Mouse (Mus musculus) thymus, adult 2 months (tissue): Measurements from ENCODE around the gene Cstf3.

Experiments
- CTCF ChIP-seq: fragments of 200-500 bp; IDR thresholded peaks from 2 replicates; pipeline ENCODE4 v1.5.1; 2012; ENCODE audit warnings: mild to moderate bottlenecking, control low read depth, low read length, moderate library complexity, borderline replicate concordance; ENCODE audit not compliant: control insufficient read depth, poor library complexity, insufficient read depth; ENCODE audit errors: extremely low read depth
- POLR2A ChIP-seq: fragments of 200-500 bp; IDR thresholded peaks from 2 replicates; pipeline ENCODE4 v1.6.1; 2012; ENCODE audit warnings: mild to moderate bottlenecking, low read length, control low read depth, moderate library complexity; ENCODE audit not compliant: control insufficient read depth, poor library complexity, insufficient read depth; ENCODE audit errors: extremely low read depth

DNA sequence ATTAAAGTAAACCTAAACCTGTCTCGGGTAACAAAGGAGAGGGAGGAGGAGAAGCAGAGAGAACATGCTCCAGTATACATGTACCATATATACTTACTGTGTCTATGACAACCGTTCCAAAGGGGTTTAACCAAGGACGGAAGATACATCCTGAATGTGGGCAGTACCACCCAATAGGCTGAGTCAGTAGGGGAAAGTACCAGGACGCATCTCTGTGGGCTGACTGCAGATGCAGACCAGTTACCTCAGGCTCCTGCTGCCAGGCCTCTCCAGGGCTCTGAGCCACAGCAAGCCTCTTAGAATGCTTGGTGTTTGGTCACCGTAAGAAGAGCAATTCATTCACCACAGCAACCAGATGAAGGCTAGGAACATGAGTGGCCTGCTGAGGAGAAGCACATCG, 28.9 kb upstream of the Cstf3 start:
- TF ChIP-seq CTCF (no peak), POLR2A (no peak)
